Comparison of ENCODE assay signal across 10 mouse cellular contexts in genomic region chr4:131826905-131827304, GRCm38 (mm10). TPM values are rescaled to one million over a fixed set of nuclear protein-coding genes. Genes with fewer than 3 reads are reported as not detected.
DNase-seq lines count a peak whose midpoint lies in the region; ATAC-seq and TF ChIP-seq lines count a peak whose summit lies in the region.
"Had no signal": no experiment of that assay in that cellular context is flagged by ENCODE, and none has a peak within 500 bp of the region (broad histone marks: within the 10 kb centered on the region; RNA-seq: fewer than 3 reads in every experiment).

No protein-coding gene starts in this region.

- no peak for TF ChIP-seq CTCF in kidney, adult 2 months (conservative IDR thresholded peaks at IDR 0.05; ENCODE audit: insufficient read depth, insufficient read length, low read depth, low read length)

- H3K36me3 ChIP-seq in kidney, adult 2 months (ENCODE audit: control insufficient read depth, insufficient read depth, low read length), result no peaks in the 10 kb centered on the region
- no peaks in the 10 kb centered on the region; the same call in none of the 2 replicates for H3K36me3 ChIP-seq in embryonic facial prominence, embryonic 10.5 days (replicated peaks)
- H3K36me3 ChIP-seq in kidney, embryonic 15.5 days, result no peaks in the 10 kb centered on the region
- H3K36me3 ChIP-seq in myocyte (ENCODE audit: control insufficient read depth, insufficient read depth), result no peaks in the 10 kb centered on the region

- H3K27me3 ChIP-seq in kidney, adult 2 months (replicated peaks; ENCODE audit: control insufficient read depth, insufficient read depth, low read length), result no peaks in the 10 kb centered on the region
- peaks cover 7% of the 10 kb centered on the region; the same call in 1 of the 2 replicates for H3K27me3 ChIP-seq in embryonic facial prominence, embryonic 10.5 days (replicated peaks; ENCODE audit: low read depth, poor library complexity, severe bottlenecking)
- H3K27me3 ChIP-seq in kidney, embryonic 15.5 days, result no peaks in the 10 kb centered on the region; the same call in 1 of the 2 replicates
- H3K27me3 ChIP-seq in myocyte (ENCODE audit: control insufficient read depth, insufficient read depth, insufficient read length), result peaks cover 6% of the 10 kb centered on the region

- WGBS in kidney, adult 2 months, result 43% methylated on average over 6 of the region's 6 CpGs
- 5% methylated on average over 6 of the region's 6 CpGs for WGBS in embryonic facial prominence, embryonic 10.5 days
- WGBS in kidney, embryonic 15.5 days, result 28% methylated on average over 6 of the region's 6 CpGs

- no peaks in the 10 kb centered on the region for H3K79me2 ChIP-seq in myocyte (ENCODE audit: control insufficient read depth, insufficient read depth)

- peak; percentile 62 for DNase-seq in kidney, adult 2 months
- DNase-seq in kidney, adult 8-10 months, result no peak
- DNase-seq in embryonic facial prominence, embryonic 10.5 days (ENCODE audit: low spot score), result peak; percentile 89
- no peak for DNase-seq in adrenal gland, adult 8-10 months
- DNase-seq in spleen, adult 12 weeks (ENCODE audit: low spot score), result no peak
- DNase-seq: gastrocnemius, postnatal 14 days had no signal

- no peaks in the 10 kb centered on the region; the same call in 1 of the 2 replicates for H3K4me1 ChIP-seq in kidney, adult 2 months (ENCODE audit: control insufficient read depth, insufficient read depth, low read length)
- H3K4me1 ChIP-seq in embryonic facial prominence, embryonic 10.5 days, result peaks cover 83% of the 10 kb centered on the region
- peaks cover 45% of the 10 kb centered on the region for H3K4me1 ChIP-seq in kidney, embryonic 15.5 days

- no peak overlapping the region for H3K9ac ChIP-seq in kidney, embryonic 15.5 days

- peak; percentile 45 for ATAC-seq in kidney, embryonic 15.5 days (replicated peaks; ENCODE audit: low FRiP score)
- no peak for ATAC-seq in cerebellum, adult (ENCODE audit: insufficient number of reproducible peaks, low FRiP score, low TSS enrichment)
- ATAC-seq: CD4-positive, CD25-positive, alpha-beta regulatory T cell, adult 4 months had no signal

- no peak overlapping the region for H3K4me3 ChIP-seq in kidney, adult 2 months (ENCODE audit: insufficient read depth, low read depth, low read length)
- H3K4me3 ChIP-seq in embryonic facial prominence, embryonic 10.5 days, result peak overlapping the region; percentile 40
- H3K4me3 ChIP-seq in kidney, embryonic 15.5 days (replicated peaks), result no peak overlapping the region
- peak overlapping the region; percentile 7 for H3K4me3 ChIP-seq in myocyte

- no peak overlapping the region for H3K27ac ChIP-seq in kidney, adult 2 months (ENCODE audit: insufficient read depth, low read depth, low read length)
- H3K27ac ChIP-seq in embryonic facial prominence, embryonic 10.5 days (replicated peaks), result peak overlapping the region; percentile 86
- H3K27ac ChIP-seq in kidney, embryonic 15.5 days, result peak overlapping the region; percentile 45; the same call in 1 of the 2 replicates

- no peak overlapping the region for H3K4me2 ChIP-seq in kidney, embryonic 15.5 days
- peak overlapping the region; percentile 49 for H3K4me2 ChIP-seq in myocyte (ENCODE audit: low read depth)

- no peak for TF ChIP-seq POLR2A in kidney, adult 2 months (IDR thresholded peaks at IDR 0.05; ENCODE audit: low read depth, low read length)
- no peak for TF ChIP-seq POLR2A in myocyte (IDR thresholded peaks at IDR 0.05; ENCODE audit: insufficient read length, low read depth)

- H3K9me3 ChIP-seq in embryonic facial prominence, embryonic 10.5 days, result no peaks in the 10 kb centered on the region
- no peaks in the 10 kb centered on the region for H3K9me3 ChIP-seq in kidney, embryonic 15.5 days (replicated peaks)

- no peak overlapping the region for H3ac ChIP-seq in myocyte (ENCODE audit: control insufficient read depth, insufficient read length)

TF ChIP-seq in myocyte, 11 proteins besides CTCF, POLR2A, EP300 and RAD21:
- TF ChIP-seq SRF (IDR thresholded peaks at IDR 0.05; ENCODE audit: control insufficient read depth, insufficient read length, low read depth) (no peak), TCF3 (IDR thresholded peaks at IDR 0.05; ENCODE audit: insufficient read length, low read depth) (no peak), CEBPB (IDR thresholded peaks at IDR 0.05; ENCODE audit: insufficient read depth, poor library complexity, severe bottlenecking) (peak; percentile 91)

RNA-seq across cellular contexts. Expression of gene Ptpru, which starts 11.2 kb away (rescaled TPM):
- polyA plus RNA-seq in kidney, adult 2 months (2012; rRNA removed), result 19.5 and 22.0 TPM in 2 replicates
- 21.1 and 23.5 TPM in 2 replicates for polyA plus RNA-seq in embryonic facial prominence, embryonic 10.5 days (2016; fragmentation: Nextera tagmentation; extraction: Ambion mirVana)
- polyA plus RNA-seq in kidney, embryonic 15.5 days (2015; fragmentation: Nextera tagmentation; extraction: Ambion mirVana), result 30.3 TPM in 2 replicates
- 1.0 TPM for polyA plus RNA-seq in myocyte (2012; fragmentation: generic; extraction: Trizol)
- total RNA-seq in adrenal gland, adult 8-10 months (2022), result 10 to 100 TPM; 40.9 to 82.9 (median 63.9) TPM
- polyA plus RNA-seq: CD4-positive, CD25-positive, alpha-beta regulatory T cell, adult 4 months had no signal

RNA-seq across cellular contexts. Expression of gene Mecr, which starts 16.4 kb away (rescaled TPM):
- polyA plus RNA-seq in kidney, adult 2 months (2012; rRNA removed), result 64.5 and 67.4 TPM in 2 replicates
- 52.9 and 55.0 TPM in 2 replicates for polyA plus RNA-seq in embryonic facial prominence, embryonic 10.5 days (2016; fragmentation: Nextera tagmentation; extraction: Ambion mirVana)
- polyA plus RNA-seq in kidney, embryonic 15.5 days (2015; fragmentation: Nextera tagmentation; extraction: Ambion mirVana), result 45.8 and 47.4 TPM in 2 replicates
- polyA plus RNA-seq in myocyte (2012; fragmentation: generic; extraction: Trizol), result 38.6 TPM
- total RNA-seq in adrenal gland, adult 8-10 months (2022), result 10 to 100 TPM; 62.4 to 80.1 (median 74.6) TPM

RNA-seq across cellular contexts. Expression of gene Srsf4, which starts 46.5 kb away (rescaled TPM):
- 32.5 and 35.1 TPM in 2 replicates for polyA plus RNA-seq in kidney, adult 2 months (2012; rRNA removed)
- polyA plus RNA-seq in embryonic facial prominence, embryonic 10.5 days (2016; fragmentation: Nextera tagmentation; extraction: Ambion mirVana), result 142 and 143 TPM in 2 replicates
- 110 and 114 TPM in 2 replicates for polyA plus RNA-seq in kidney, embryonic 15.5 days (2015; fragmentation: Nextera tagmentation; extraction: Ambion mirVana)
- 33.5 TPM for polyA plus RNA-seq in myocyte (2012; fragmentation: generic; extraction: Trizol)
- 10 to 100 TPM; 55.5 to 77.3 (median 63.0) TPM for total RNA-seq in adrenal gland, adult 8-10 months (2022)

Comparison
In these comparisons a context has a peak if more than half of its experiments do, and no peak if none do; other contexts are left out.
1. DNase-seq: peak in kidney, adult 2 months (single experiment) and embryonic facial prominence, embryonic 10.5 days (single experiment); none in kidney, adult 8-10 months (0 of 2), adrenal gland, adult 8-10 months (single experiment) and spleen, adult 12 weeks (single experiment).
2. H3K4me3 ChIP-seq: peak in embryonic facial prominence, embryonic 10.5 days (single experiment) and myocyte (single experiment); none in kidney, adult 2 months (single experiment) and kidney, embryonic 15.5 days (single experiment).
3. RNA of gene Ptpru, which starts 11.2 kb away (polyA plus RNA-seq): 30.3 TPM in kidney, embryonic 15.5 days, 21.1 to 23.5 TPM in embryonic facial prominence, embryonic 10.5 days and 19.5 to 22.0 TPM in kidney, adult 2 months; 1.0 TPM in myocyte (single experiment); every median in the first group is over 10 times any median in the second.